Mouse (Mus musculus) forebrain, embryonic 10.5 days (tissue): ENCODE data around the gene Grwd1. TPM values are rescaled to one million over a fixed set of nuclear protein-coding genes. Genes with fewer than 3 reads are reported as not detected.

Source experiments
- DNase-seq: peaks from one replicate; pipeline ENCODE4 v3.0.0-alpha.2; 2017; ENCODE audit warnings: low spot score; ENCODE audit errors: extremely low spot score
- H3K27ac ChIP-seq: fragments of 300-500 bp; sonication (generic); 2 replicates; pipeline ENCODE4 v1.5.1; 2016; ENCODE audit warnings: mild to moderate bottlenecking
- H3K27me3 ChIP-seq: fragments of 300-500 bp; sonication (generic); 2 replicates; pipeline ENCODE4 v1.6.1; 2016; ENCODE audit warnings: mild to moderate bottlenecking; ENCODE audit not compliant: poor library complexity, severe bottlenecking
- H3K36me3 ChIP-seq: fragments of 300-500 bp; sonication (generic); replicated peaks from 2 replicates; pipeline ENCODE4 v1.6.1; 2016; ENCODE audit warnings: mild to moderate bottlenecking, moderate library complexity
- H3K4me1 ChIP-seq: fragments of 300-500 bp; sonication (generic); 2 replicates; pipeline ENCODE4 v1.6.1; 2016
- H3K4me3 ChIP-seq: fragments of 300-500 bp; sonication (generic); 2 replicates; pipeline ENCODE4 v1.5.1; 2016; ENCODE audit warnings: mild to moderate bottlenecking, moderate library complexity
- H3K9me3 ChIP-seq: fragments of 300-500 bp; sonication (generic); 2 replicates; pipeline ENCODE4 v1.6.1; 2016; ENCODE audit warnings: mild to moderate bottlenecking, moderate library complexity
- WGBS: fragments of 180-500 bp; shearing (Covaris S2); methylation state at CpG from one replicate; pipeline ENCODE4 v1.1.7; 2016; 5-methylcytosine and 5-hydroxymethylcytosine counted together
- polyA plus RNA-seq: library from polyadenylated mRNA; unstranded; fragments of >200 nt; fragmentation: Nextera tagmentation; extraction: Ambion mirVana; gene quantifications from 2 replicates; pipeline ENCODE4 v1.2.1, GENCODE M21; 2016

Grwd1 gene
- polyA plus RNA-seq, 1 experiment from 2014 or later, result 132 TPM

DNA sequence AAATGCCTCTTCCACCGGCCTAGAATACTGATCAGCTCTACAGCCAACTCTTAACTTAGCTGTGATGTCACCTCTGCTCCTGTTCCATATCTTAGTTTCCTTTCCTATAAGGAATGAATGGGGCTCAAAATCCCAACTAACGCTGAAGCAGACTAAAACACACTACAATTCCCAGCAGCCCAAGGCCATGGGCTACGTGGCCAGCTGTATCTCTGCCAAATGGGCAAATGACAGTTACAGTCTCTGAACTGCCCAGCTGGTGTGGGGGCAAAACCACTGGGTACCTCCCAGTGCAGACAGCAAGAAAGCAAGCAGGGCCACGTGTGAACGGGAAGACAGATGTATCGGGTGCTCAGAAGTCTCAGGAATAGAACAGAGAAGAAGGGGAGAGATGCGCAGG is 4.1 kb downstream of the Grwd1 start:
- H3K36me3 ChIP-seq, result peaks cover 82% of the 10 kb centered on the region
- H3K27ac ChIP-seq, result no peak overlapping the region
- H3K4me1 ChIP-seq, result peaks cover 25% of the 10 kb centered on the region
- no peak for DNase-seq
- H3K9me3 ChIP-seq, result no peaks in the 10 kb centered on the region
- H3K4me3 ChIP-seq, result no peak overlapping the region
- peaks cover 8% of the 10 kb centered on the region for H3K27me3 ChIP-seq
- 91% methylated on average over 7 of the region's 7 CpGs for WGBS

DNA sequence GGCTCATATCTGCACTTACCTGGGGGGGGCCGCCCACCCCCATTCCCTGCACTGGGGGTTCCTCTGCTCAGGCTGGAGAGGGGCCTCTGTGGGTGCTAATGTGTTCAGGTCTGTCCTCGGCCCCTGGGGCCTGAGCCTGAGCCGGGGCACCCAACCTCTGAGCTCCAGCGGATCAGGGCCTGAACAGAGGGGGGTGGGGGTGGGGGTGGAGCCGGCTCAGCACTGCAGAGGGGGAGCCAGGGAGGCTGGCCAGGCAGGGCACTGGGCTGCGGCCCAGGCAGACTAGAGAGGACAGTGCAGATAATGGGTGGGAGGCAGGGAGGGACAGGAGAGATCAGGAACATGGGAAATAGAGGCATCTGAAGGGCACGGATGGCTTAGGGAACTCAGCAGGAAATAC is 6.1 kb downstream of the Grwd1 start, which contains the start of gene Kcnj14:
Gene Kcnj14 (minus strand): TSS at position 185 of the 400 bp plus-strand sequence.
- H3K27ac ChIP-seq, result no peak within 1 kb of the TSS
- no peaks in the 10 kb centered on the region; the same call in 1 of the 2 replicates for H3K9me3 ChIP-seq
- H3K27me3 ChIP-seq, result peaks cover 13% of the 10 kb centered on the region
- H3K36me3 ChIP-seq, result peaks cover 85% of the 10 kb centered on the region
- H3K4me1 ChIP-seq, result peaks cover 13% of the 10 kb centered on the region
- no peak for DNase-seq
- WGBS, result 76% methylated on average over 7 of the region's 7 CpGs
- H3K4me3 ChIP-seq, result no peak within 1 kb of the TSS

DNA sequence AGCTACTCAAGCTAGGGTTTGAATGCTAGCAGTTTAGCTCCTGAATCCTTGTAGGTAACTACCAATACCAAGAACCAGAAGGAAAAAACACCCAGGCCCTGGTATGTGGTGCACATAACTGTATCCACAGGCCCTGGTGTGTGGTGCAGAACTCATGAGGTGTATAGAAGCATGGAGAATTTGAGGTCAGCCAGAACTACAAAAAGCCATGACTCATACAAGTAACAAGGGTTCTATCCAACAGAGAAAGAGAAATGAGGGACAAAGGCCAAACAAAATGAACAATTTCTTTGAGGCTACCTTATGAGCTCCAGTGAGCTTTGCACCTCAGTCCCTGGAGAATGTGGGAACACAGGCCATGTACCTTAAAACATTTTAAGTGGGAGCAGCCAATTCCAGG is 9.8 kb downstream of the Grwd1 start:
- peaks cover 31% of the 10 kb centered on the region for H3K27me3 ChIP-seq
- H3K9me3 ChIP-seq, result no peaks in the 10 kb centered on the region; the same call in 1 of the 2 replicates
- H3K4me1 ChIP-seq, result peaks cover 10% of the 10 kb centered on the region
- no peak for DNase-seq
- no peak overlapping the region for H3K27ac ChIP-seq
- no peak overlapping the region for H3K4me3 ChIP-seq
- H3K36me3 ChIP-seq, result peaks cover 48% of the 10 kb centered on the region

DNA sequence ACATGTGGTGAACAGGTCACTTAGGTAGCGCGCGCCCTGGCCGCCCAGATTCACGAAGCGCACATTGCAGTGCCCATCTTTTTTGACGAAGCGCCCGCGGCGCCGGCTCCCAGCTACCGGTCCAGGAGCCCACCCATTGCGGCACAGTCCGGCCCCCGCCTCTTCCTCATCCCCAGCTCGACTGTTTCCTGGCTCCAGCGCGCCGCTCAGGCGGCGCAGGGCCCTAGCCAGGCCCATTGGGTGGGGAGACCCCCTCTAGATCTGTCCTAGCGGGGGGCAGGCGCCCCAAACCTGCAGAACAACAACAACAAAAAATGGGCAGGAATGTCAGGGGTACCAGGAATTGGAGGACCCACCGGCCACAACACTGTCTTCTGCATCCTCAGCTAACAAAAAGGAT is 10.9 kb downstream of the Grwd1 start:
- H3K27ac ChIP-seq, result no peak overlapping the region
- H3K4me1 ChIP-seq, result peaks cover 21% of the 10 kb centered on the region
- DNase-seq, result no peak
- peaks cover 34% of the 10 kb centered on the region for H3K27me3 ChIP-seq
- peaks cover 38% of the 10 kb centered on the region for H3K36me3 ChIP-seq
- H3K9me3 ChIP-seq, result no peaks in the 10 kb centered on the region; the same call in 1 of the 2 replicates
- 17% methylated on average over 25 of the region's 25 CpGs for WGBS
- peak overlapping the region; percentile 32; the same call in 1 of the 2 replicates for H3K4me3 ChIP-seq

DNA sequence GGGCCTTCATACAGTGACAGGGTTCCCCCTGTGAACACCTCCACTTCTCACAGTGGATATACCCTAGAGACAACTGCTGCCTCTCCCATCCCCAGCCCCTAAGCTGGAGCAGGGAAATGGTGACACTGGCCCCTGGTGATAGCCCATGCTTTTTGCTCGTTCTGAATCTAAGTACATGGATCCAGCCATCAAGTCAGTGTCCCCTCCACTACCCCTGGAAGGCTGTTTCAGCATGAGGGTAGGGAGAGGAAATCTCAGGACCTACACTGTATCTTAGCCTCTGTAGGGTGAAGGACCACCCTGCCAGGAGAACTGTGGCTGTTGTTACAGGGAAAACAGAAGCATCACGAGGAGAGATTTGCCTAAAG is 14.8 kb downstream of the Grwd1 start:
- DNase-seq, result no peak
- Histone ChIP-seq H3K36me3 (peaks cover 23% of the 10 kb centered on the region), H3K4me3 (peak overlapping the region; percentile 93; the same call in 1 of the 2 replicates), H3K4me1 (peaks cover 40% of the 10 kb centered on the region), H3K27me3 (peaks cover 34% of the 10 kb centered on the region), H3K9me3 (no peaks in the 10 kb centered on the region; the same call in 1 of the 2 replicates), H3K27ac (peak overlapping the region; percentile 100)
- WGBS, result 28% methylated on average over 2 of the region's 2 CpGs

DNA sequence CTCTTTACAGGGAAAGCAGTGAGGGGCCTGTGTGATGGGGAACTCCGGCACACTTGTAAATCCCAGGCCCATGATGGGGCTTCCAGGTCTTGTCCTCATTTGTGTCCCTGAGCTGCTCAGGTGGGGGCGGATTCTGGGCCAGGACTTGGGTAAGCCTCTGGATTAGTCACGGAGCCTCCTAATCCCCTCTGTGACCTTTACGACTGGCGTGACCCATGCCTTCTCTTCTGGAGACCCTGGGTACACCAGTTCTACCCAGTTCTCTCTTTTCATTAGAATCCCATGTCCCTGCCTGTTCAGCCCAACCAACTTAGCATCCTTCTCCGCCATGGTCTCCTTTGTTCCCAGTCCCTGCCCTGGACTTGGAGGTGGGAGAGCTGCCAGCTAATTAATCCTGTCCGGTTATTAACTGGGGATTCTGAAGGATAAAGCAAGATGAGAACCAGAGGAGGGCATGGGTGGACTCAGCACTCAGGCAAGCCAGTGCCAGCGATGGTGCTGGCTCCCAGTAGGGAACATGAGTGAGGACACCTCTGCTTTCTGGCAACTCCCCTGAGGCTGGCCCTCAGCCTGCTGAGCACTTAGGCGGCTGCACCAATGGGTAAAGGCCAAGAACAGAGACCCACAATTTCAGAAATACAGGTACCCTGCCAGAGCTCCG is 15.3 kb downstream of the Grwd1 start:
- H3K27ac ChIP-seq, result peak overlapping the region; percentile 100
- H3K9me3 ChIP-seq, result no peaks in the 10 kb centered on the region; the same call in 1 of the 2 replicates
- H3K4me3 ChIP-seq, result peak overlapping the region; percentile 93
- peaks cover 30% of the 10 kb centered on the region for H3K27me3 ChIP-seq
- 16% methylated on average over 10 of the region's 10 CpGs for WGBS
- H3K36me3 ChIP-seq, result peaks cover 26% of the 10 kb centered on the region
- H3K4me1 ChIP-seq, result peaks cover 40% of the 10 kb centered on the region
- peak; percentile 56 for DNase-seq

DNA sequence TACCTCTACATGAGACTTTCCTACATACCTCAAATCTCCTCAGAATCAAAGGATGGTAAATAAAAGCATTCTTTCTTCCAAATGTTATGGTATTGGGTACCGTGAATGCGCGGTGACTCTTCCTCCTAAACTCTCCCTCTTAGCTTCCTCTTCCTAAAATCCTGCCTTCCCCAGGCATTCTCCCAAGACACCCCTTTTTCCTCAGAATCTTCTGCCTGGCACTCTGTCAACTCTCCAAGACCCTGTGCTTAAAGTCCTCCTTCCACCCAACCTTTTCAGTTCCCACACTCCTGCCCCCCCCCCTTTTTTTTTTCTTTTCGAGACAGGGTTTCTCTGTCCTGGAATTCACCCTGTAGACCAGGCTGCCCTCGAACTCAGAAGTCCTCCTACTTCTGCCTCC is 15.9 kb downstream of the Grwd1 start:
- Histone ChIP-seq H3K27ac (peak overlapping the region; percentile 100), H3K4me3 (peak overlapping the region; percentile 93), H3K4me1 (peaks cover 37% of the 10 kb centered on the region), H3K9me3 (no peaks in the 10 kb centered on the region; the same call in 1 of the 2 replicates), H3K27me3 (peaks cover 24% of the 10 kb centered on the region), H3K36me3 (peaks cover 32% of the 10 kb centered on the region)
- WGBS, result 3% methylated on average over 5 of the region's 5 CpGs
- no peak for DNase-seq

DNA sequence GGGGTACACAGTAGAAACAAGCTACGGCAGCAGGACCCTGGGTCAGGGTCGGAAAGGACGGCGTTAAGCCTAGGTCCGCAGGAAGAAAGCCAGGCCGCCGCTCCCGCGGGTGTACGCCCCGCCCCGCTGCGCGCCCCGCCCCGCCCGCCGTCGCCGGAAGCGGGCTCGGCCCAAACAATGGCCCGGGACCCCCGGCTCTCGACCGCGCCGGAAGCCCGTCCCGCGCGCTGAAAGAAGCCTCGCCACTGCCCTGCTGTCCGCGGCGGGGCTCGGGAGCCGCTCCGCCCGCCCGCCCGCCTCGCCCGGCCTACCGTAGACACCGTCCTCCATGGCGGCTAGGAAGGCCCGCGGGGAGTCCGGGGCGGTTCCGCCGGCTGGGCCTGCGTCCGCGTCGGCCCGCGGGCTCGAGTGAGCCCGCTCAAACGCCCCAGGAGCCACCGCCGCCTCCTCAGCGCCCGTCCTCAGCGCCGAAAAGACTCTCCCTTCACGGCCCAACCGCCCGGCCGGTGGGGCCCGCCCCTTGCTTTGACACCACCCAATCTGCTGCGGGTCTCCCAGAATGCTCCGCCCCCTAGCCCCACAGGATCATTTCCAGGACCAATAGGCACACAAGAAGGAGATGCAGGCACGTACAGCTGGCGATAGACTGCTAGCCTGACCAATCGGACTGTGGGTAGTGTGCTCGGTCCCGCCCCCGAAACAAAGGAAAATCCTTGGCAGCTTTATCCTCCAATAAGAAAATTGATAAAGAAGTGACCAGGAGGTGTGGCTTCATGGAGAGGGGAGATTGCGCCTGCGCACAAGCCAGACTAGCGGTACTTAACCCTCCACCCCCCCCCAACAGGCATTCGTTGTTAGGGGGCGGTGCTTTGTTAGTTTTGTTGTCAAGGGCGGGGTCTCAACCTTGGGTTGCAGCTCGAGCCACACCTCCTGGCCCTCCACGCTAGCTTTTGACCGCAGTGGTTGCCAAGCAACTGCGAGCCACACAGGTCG is 16.7 kb downstream of the Grwd1 start, which contains the start of gene Cyth2:
Gene Cyth2 (minus strand): TSS at position 795 of the 993 bp plus-strand sequence.
- Histone ChIP-seq H3K36me3 (peaks cover 40% of the 10 kb centered on the region), H3K27me3 (peaks cover 16% of the 10 kb centered on the region), H3K9me3 (no peaks in the 10 kb centered on the region), H3K4me1 (peaks cover 34% of the 10 kb centered on the region), H3K4me3 (peak within 1 kb of the TSS; percentile 93), H3K27ac (peak within 1 kb of the TSS; percentile 100)
- WGBS, result under 1% methylated on average over 92 of the region's 92 CpGs
- peak; percentile 100 for DNase-seq

DNA sequence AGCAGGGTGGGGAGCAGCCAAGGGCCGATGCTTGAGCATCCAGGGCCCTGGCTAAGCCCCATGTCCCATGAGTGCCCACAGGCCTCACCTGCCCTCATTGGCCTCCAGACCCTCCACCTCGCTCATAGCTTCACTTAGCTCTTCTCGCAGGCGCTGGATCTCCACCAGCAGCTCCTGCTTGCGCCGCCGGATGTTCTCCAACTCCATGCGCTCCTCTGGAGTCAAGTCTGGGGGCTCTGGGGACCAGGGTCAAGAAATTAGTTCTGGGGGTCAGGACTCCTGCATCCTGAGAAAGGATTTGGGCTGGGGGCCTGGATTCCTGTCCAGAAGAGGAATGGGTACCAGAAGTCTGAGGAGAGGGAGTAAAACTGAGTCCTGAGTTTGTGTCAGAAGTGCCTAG is 17.8 kb downstream of the Grwd1 start:
- WGBS, result 89% methylated on average over 8 of the region's 8 CpGs
- Histone ChIP-seq H3K4me3 (peak overlapping the region; percentile 93), H3K36me3 (peaks cover 51% of the 10 kb centered on the region), H3K4me1 (peaks cover 40% of the 10 kb centered on the region), H3K27me3 (peaks cover 5% of the 10 kb centered on the region; the same call in 1 of the 2 replicates), H3K9me3 (no peaks in the 10 kb centered on the region), H3K27ac (peak overlapping the region; percentile 100)
- no peak for DNase-seq

DNA sequence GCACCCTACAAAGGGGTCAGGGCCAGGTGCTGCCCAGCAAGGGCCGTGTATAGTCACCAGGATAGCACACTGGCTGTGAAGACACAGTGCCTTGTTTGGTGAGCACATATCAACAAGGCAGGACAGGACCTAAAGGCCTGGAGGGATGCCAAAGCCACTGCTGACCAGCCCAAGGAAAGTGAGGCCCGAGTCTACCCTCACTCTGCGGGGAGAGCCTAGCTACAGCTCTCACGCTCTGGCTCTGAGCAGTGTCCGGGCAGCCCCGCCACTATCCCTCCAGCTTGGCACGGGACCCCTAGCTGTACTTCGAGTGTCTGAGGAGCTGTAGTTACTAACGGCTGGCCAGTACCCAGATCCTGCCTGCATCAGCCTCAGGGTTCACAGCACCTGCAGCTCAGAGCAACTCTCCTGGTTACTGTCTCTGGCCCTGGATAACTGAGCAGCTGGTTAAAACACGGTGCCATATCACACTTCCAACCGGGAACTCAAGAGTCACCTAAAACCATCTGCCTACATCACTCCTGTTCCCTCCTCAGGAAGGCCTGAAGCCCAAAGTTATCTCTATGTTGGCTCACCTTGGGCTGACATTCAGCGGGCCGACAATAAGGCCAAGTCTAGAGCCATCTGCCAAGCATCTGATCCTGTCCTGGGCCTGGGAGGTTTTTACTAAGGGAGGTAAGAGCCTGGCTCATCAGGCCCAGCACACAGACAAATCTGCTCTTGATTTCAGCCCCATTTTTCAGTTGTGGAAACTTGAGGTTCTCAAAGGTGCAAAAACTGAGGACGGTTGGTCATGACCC is 21.3 kb downstream of the Grwd1 start:
- Histone ChIP-seq H3K4me3 (no peak overlapping the region), H3K36me3 (peaks cover 77% of the 10 kb centered on the region), H3K4me1 (peaks cover 22% of the 10 kb centered on the region), H3K9me3 (no peaks in the 10 kb centered on the region), H3K27me3 (no peaks in the 10 kb centered on the region), H3K27ac (no peak overlapping the region)
- DNase-seq, result no peak
- 90% methylated on average over 14 of the region's 14 CpGs for WGBS

DNA sequence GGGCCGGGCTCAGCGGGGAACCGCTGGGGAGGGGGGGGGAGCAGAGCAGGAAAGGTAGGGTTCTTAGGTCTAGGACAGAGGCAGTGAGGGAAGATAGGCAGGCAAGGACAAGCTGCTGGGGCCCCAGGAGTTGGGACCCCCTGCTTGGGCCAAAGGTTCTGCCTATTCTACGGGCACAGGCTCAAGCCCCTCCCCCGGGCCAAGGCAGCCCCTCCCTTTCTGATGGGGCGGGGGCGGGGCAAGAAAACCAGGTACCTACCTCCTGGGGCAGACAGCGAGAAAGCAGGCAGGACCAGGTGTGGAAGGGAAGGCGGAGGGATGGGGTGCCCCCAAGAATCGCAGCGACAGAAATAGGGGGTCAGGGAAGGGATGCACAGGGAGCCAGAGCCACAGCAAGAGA is 22.3 kb downstream of the Grwd1 start:
- 46% methylated on average over 11 of the region's 11 CpGs for WGBS
- Histone ChIP-seq H3K4me3 (peak overlapping the region; percentile 16; the same call in 1 of the 2 replicates), H3K36me3 (peaks cover 86% of the 10 kb centered on the region), H3K4me1 (peaks cover 22% of the 10 kb centered on the region), H3K27me3 (no peaks in the 10 kb centered on the region), H3K27ac (0 out of 2 replicates have a peak overlapping the region, but pooled peaks have one; percentile 20), H3K9me3 (no peaks in the 10 kb centered on the region)
- no peak for DNase-seq

DNA sequence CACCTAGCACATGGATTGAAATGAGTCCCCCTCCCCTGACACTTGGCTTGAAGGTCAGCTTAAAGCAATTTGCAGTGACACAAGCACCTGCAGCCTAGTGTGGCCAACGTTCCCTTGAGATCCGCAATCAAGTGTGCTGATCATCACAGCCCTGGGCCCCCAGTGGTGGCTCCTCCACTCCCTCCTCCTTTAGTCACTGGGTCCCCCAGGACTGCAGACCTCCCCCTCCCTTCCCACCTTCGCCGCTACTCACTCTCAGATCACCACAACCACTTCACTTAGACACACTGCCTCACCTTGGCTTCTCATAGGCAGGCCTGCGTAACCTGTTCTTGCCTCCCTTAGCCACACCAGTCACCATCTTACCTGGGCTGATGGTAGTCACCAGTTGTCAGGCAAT is 24.8 kb downstream of the Grwd1 start:
- H3K36me3 ChIP-seq, result peaks cover 90% of the 10 kb centered on the region
- peaks cover 10% of the 10 kb centered on the region for H3K4me1 ChIP-seq
- H3K9me3 ChIP-seq, result no peaks in the 10 kb centered on the region
- H3K4me3 ChIP-seq, result no peak overlapping the region
- no peak for DNase-seq
- 75% methylated on average over 5 of the region's 5 CpGs for WGBS
- peaks cover 4% of the 10 kb centered on the region for H3K27me3 ChIP-seq
- H3K27ac ChIP-seq, result no peak overlapping the region
